Mouse (Mus musculus) T-cell, adult 2 months (primary cell): Measurements from ENCODE around the gene Pacrg.

ENCODE experiments used
- DNase-seq: peaks from one replicate; pipeline ENCODE4 v3.0.0; 2022; ENCODE audit warnings: low spot score

Gene Pacrg

GRCm38 (mm10) chr17:10740083-10740482 lies 100.0 kb downstream of the Pacrg start:
- no peak for DNase-seq

- DNase-seq, result no peak
Measured at GRCm38 (mm10) chr17:10737966-10738365, 102.1 kb downstream of the Pacrg start.

GRCm38 (mm10) chr17:10734733-10735132 lies 105.4 kb downstream of the Pacrg start:
- DNase-seq, result no peak

GRCm38 (mm10) chr17:10732303-10733048 lies 107.6 kb downstream of the Pacrg start:
- no peak for DNase-seq

- no peak for DNase-seq
Measured at GRCm38 (mm10) chr17:10724853-10725252, 115.3 kb downstream of the Pacrg start.

GRCm38 (mm10) chr17:10721562-10721961 lies 118.5 kb downstream of the Pacrg start:
- DNase-seq, result no peak

- no peak for DNase-seq
Measured at GRCm38 (mm10) chr17:10717148-10717547, 123.0 kb downstream of the Pacrg start.

GRCm38 (mm10) chr17:10702781-10703180 lies 137.3 kb downstream of the Pacrg start:
- DNase-seq, result no peak

- DNase-seq, result no peak
Measured at GRCm38 (mm10) chr17:10698041-10698440, 142.1 kb downstream of the Pacrg start.

GRCm38 (mm10) chr17:10695421-10695820 lies 144.7 kb downstream of the Pacrg start:
- DNase-seq, result no peak

GRCm38 (mm10) chr17:10677098-10677497 lies 163.0 kb downstream of the Pacrg start:
- no peak for DNase-seq

GRCm38 (mm10) chr17:10675536-10675935 lies 164.6 kb downstream of the Pacrg start:
- no peak for DNase-seq

- DNase-seq, result no peak
Measured at GRCm38 (mm10) chr17:10675048-10675447, 165.1 kb downstream of the Pacrg start.

- no peak for DNase-seq
Measured at GRCm38 (mm10) chr17:10661294-10661693, 178.8 kb downstream of the Pacrg start.

GRCm38 (mm10) chr17:10643604-10644003 lies 196.5 kb downstream of the Pacrg start:
- no peak for DNase-seq

- no peak for DNase-seq
Measured at GRCm38 (mm10) chr17:10639816-10640215, 200.3 kb downstream of the Pacrg start.

- DNase-seq, result no peak
Measured at GRCm38 (mm10) chr17:10635955-10636470, 204.1 kb downstream of the Pacrg start.

GRCm38 (mm10) chr17:10635470-10635869 lies 204.6 kb downstream of the Pacrg start:
- no peak for DNase-seq

- DNase-seq, result no peak
Measured at GRCm38 (mm10) chr17:10635046-10635445, 205.1 kb downstream of the Pacrg start.

GRCm38 (mm10) chr17:10633769-10634168 lies 206.3 kb downstream of the Pacrg start:
- no peak for DNase-seq

- no peak for DNase-seq
Measured at GRCm38 (mm10) chr17:10628240-10628639, 211.9 kb downstream of the Pacrg start.

- no peak for DNase-seq
Measured at GRCm38 (mm10) chr17:10627476-10627875, 212.6 kb downstream of the Pacrg start.

GRCm38 (mm10) chr17:10626299-10627095 lies 213.6 kb downstream of the Pacrg start:
- no peak for DNase-seq
